Mouse (Mus musculus) CD4-positive naive resting alpha-beta T cell, adult 57 days (primary cell): ENCODE data around the gene Gm10964. TPM values are rescaled to one million over a fixed set of nuclear protein-coding genes. Genes with fewer than 3 reads are reported as not detected.

Source experiments
- total RNA-seq: library from RNA; stranded (reverse); gene quantifications from one replicate; pipeline ENCODE4 v1.2.4, GENCODE M21; 2023

Gm10964 gene
- not detected for total RNA-seq

DNA sequence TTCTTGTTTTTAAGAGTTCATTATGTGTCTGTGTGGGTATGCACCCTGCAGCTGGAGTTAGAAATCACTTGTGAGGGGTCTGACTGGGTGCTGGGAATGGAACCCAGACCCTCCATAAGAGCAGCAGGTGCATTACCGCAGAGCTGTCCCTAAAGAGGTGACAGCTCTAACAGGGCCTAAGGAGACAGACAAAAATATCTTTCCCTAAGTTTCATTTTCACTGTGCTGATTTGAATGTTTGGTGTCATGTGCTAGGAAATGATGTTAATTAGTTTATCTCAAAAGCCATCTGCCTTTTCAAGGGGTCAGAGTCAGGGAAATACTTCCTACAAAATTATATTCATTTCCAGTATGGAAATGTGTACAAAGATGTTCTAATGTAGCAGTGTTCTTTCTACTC is at the start of gene Gm10964:
Gene Gm10964 (plus strand): TSS at position 38 of the 400 bp plus-strand sequence.

GRCm38 (mm10) chr3:103737778-103738571 is 1.2 kb upstream of the Gm10964 start, which contains the start of gene Olfml3:
Olfml3 (minus strand) TSS chr3:103738001.

DNA sequence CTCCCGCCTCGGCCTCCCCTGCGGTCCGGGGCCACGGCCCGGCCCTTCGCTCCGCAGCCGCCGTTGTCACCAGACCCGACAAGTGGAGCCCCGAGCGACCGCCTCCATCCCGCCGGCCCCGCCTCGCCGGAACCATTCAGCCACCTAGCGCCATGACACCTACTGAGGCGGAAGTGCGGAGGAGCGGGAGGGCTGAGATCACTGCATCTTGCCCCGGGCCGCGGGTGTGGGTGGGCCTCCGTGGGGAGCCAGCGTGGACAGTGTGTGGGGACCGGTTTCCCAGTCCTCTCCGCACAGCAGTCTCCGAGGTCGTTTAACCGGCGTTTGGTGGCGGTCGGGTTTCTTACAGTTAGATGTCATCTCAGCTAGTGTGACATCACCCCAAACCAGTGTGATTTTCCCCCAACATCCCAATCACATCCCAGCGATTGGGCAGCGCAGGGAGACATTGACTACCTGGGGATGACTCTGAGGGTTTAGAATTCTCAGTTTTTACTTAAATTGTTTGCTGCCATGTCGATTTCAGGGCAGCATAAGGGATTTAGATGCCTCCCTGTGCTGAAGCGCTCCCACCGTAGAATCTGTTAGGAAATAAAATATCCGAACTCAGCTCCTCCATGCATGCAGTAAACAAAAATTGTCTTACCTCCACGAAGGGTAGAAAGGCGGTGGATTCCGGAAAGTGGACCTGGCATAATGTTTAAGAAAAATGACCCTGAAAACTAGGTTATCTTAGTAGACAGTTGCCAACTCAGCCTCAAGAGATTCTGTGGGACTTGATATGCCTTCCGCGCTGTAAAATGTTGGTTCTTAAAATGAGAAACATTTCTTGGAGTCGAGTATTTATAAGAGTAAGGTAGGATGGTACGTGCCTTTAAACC is 52.3 kb downstream of the Gm10964 start, which contains the start of gene Hipk1:
Gene Hipk1 (minus strand): TSS at position 334 of the 881 bp plus-strand sequence.

Other genes starting within 250 kb of the Gm10964 start
- gene Syt6, start 164.1 kb upstream of the Gm10964 start, total RNA-seq: 0.12 TPM
- 2.5 TPM for gene Atg4a-ps, start 93.3 kb upstream of the Gm10964 start, total RNA-seq
- gene Olfml3, start 1.4 kb upstream of the Gm10964 start, total RNA-seq: 6.7 TPM
- gene Hipk1, start 52.2 kb downstream of the Gm10964 start, total RNA-seq: 221 TPM
- gene Dclre1b, start 70.1 kb downstream of the Gm10964 start, total RNA-seq: 22.1 TPM
- gene Ap4b1, start 70.2 kb downstream of the Gm10964 start, total RNA-seq: 23.0 TPM
- not detected for gene Gm43064, start 70.2 kb downstream of the Gm10964 start, total RNA-seq
- gene Bcl2l15, start 93.2 kb downstream of the Gm10964 start, total RNA-seq: 1.5 TPM
- 238 TPM for gene Ptpn22, start 120.4 kb downstream of the Gm10964 start, total RNA-seq
- 42.5 TPM for gene Rsbn1, start 174.8 kb downstream of the Gm10964 start, total RNA-seq
- gene Phtf1, start 228.7 kb downstream of the Gm10964 start, total RNA-seq: 36.9 TPM